Mouse (Mus musculus): ENCODE data around the gene Inpp4a. TPM values are rescaled to one million over a fixed set of nuclear protein-coding genes. Genes with fewer than 3 reads are reported as not detected.

The Inpp4a gene
- polyA plus RNA-seq, 1 experiment = 24.7 TPM

GRCm38 (mm10) chr1:37393174-37393573 lies 93.5 kb downstream of the Inpp4a start:
- 78% methylated on average over 5 of the region's 5 CpGs for WGBS

GRCm38 (mm10) chr1:37396481-37396880 lies 96.8 kb downstream of the Inpp4a start:
- TF ChIP-seq POLR2A (IDR thresholded peaks at IDR 0.05; ENCODE audit: borderline replicate concordance, extremely low read depth, low read depth, low read length) (no peak), CTCF (IDR thresholded peaks at IDR 0.05; ENCODE audit: insufficient read depth, low read length) (no peak)
- Histone ChIP-seq H3K4me1 (ENCODE audit: control insufficient read depth, insufficient read depth, low read length) (no peaks in the 10 kb centered on the region), H3K4me3 (replicated peaks; ENCODE audit: extremely low read depth, low read depth, low read length) (no peak overlapping the region)
- DNase-seq = no peak
- 83% methylated on average over 1 of the region's 1 CpGs for WGBS

More at GRCm38 (mm10) chr1:37393174-37393573, 93.5 kb downstream of the Inpp4a start:
- DNase-seq = no peak
- H3K4me1 ChIP-seq (ENCODE audit: control insufficient read depth, insufficient read depth, low read length) = no peaks in the 10 kb centered on the region
- TF ChIP-seq POLR2A (IDR thresholded peaks at IDR 0.05; ENCODE audit: borderline replicate concordance, extremely low read depth, low read depth, low read length) (no peak), CTCF (IDR thresholded peaks at IDR 0.05; ENCODE audit: insufficient read depth, low read length) (no peak)
- H3K4me3 ChIP-seq (replicated peaks; ENCODE audit: extremely low read depth, low read depth, low read length) = no peak overlapping the region

- DNase-seq = no peak
- 46% methylated on average over 3 of the region's 3 CpGs for WGBS
- H3K4me3 ChIP-seq (replicated peaks; ENCODE audit: extremely low read depth, low read depth, low read length) = no peak overlapping the region
- TF ChIP-seq CTCF (IDR thresholded peaks at IDR 0.05; ENCODE audit: insufficient read depth, low read length) (no peak), POLR2A (IDR thresholded peaks at IDR 0.05; ENCODE audit: borderline replicate concordance, extremely low read depth, low read depth, low read length) (no peak)
- no peaks in the 10 kb centered on the region for H3K4me1 ChIP-seq (ENCODE audit: control insufficient read depth, insufficient read depth, low read length)
Measured at GRCm38 (mm10) chr1:37398961-37399360, 99.3 kb downstream of the Inpp4a start.

DNA sequence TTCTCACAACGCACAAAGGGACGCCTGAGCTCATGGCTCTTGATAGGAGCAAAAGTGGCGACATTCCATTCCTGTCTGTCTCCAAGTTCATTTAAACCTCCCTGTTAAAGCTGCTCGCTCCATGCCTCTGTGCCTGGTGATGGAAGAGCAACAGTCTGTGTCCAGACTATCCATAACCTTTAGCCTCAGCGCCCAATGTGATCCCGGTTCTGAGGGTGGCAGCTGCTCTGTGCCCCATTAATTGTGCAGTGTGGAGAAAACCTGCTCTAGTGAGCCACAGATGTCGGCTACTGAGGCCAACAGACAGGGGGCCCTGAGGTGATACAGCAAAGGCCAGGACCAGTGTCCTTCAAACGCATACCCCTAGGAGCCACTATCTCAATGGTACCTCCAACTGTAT lies 100.1 kb downstream of the Inpp4a start:
- TF ChIP-seq POLR2A (IDR thresholded peaks at IDR 0.05; ENCODE audit: borderline replicate concordance, extremely low read depth, low read depth, low read length) (no peak), CTCF (IDR thresholded peaks at IDR 0.05; ENCODE audit: insufficient read depth, low read length) (no peak)
- 80% methylated on average over 8 of the region's 8 CpGs for WGBS

DNA sequence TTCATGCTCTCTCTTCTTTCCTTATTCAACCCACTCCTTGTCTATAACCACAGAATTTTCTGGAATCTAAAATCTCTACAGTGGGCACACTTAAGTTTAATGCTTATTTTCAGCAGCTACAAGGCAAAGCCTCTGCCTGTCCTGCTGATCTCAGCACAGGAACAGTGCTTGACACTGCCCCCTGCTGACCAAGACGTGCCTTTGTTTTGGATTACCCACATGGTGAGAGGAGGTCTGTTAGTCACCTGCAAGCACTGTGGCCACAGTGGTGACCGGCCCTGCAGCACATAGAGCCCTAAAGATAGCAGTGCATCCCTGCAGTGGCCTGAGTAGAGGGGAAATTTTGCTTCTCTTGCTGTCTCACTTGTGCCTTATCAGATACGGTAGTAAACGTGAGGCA lies 102.0 kb downstream of the Inpp4a start:
- Histone ChIP-seq H3K4me3 (replicated peaks; ENCODE audit: extremely low read depth, low read depth, low read length) (no peak overlapping the region), H3K4me1 (ENCODE audit: control insufficient read depth, insufficient read depth, low read length) (no peaks in the 10 kb centered on the region)
- WGBS = 60% methylated on average over 4 of the region's 4 CpGs
- TF ChIP-seq POLR2A (IDR thresholded peaks at IDR 0.05; ENCODE audit: borderline replicate concordance, extremely low read depth, low read depth, low read length) (no peak), CTCF (IDR thresholded peaks at IDR 0.05; ENCODE audit: insufficient read depth, low read length) (peak; percentile 90)
- DNase-seq = peak; percentile 42

More for the DNA sequence above, 100.1 kb downstream of the Inpp4a start:
- Histone ChIP-seq H3K4me1 (ENCODE audit: control insufficient read depth, insufficient read depth, low read length) (no peaks in the 10 kb centered on the region), H3K4me3 (replicated peaks; ENCODE audit: extremely low read depth, low read depth, low read length) (no peak overlapping the region)
- DNase-seq = no peak

GRCm38 (mm10) chr1:37405137-37405536 lies 105.5 kb downstream of the Inpp4a start:
- 90% methylated on average over 2 of the region's 2 CpGs for WGBS
- DNase-seq = no peak
- no peak overlapping the region for H3K4me3 ChIP-seq (replicated peaks; ENCODE audit: extremely low read depth, low read depth, low read length)
- H3K4me1 ChIP-seq (ENCODE audit: control insufficient read depth, insufficient read depth, low read length) = no peaks in the 10 kb centered on the region
- TF ChIP-seq CTCF (IDR thresholded peaks at IDR 0.05; ENCODE audit: insufficient read depth, low read length) = no peak
- TF ChIP-seq POLR2A (IDR thresholded peaks at IDR 0.05; ENCODE audit: borderline replicate concordance, extremely low read depth, low read depth, low read length) = no peak

DNA sequence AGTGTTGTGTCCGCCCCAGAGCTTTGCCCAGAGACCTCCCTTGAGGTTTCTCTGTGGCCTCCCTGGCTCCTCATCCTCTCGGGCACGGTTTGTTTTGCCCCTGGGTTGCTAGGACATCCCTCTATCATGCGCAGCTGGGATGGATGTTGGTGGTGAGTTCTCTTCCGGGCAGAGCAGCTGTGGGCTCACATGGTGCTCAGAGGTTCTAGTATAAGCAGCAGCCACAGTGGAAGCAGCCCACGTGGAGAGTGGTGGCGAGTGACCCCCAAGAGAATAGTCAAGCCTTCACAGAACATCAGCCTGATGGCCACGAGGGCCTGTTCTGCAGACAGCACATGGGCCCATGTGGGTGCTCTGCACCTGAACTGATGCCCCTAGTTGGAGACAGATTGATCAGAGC lies 107.6 kb downstream of the Inpp4a start:
- Histone ChIP-seq H3K4me3 (replicated peaks; ENCODE audit: extremely low read depth, low read depth, low read length) (no peak overlapping the region), H3K4me1 (ENCODE audit: control insufficient read depth, insufficient read depth, low read length) (no peaks in the 10 kb centered on the region)
- TF ChIP-seq CTCF (IDR thresholded peaks at IDR 0.05; ENCODE audit: insufficient read depth, low read length) (no peak), POLR2A (IDR thresholded peaks at IDR 0.05; ENCODE audit: borderline replicate concordance, extremely low read depth, low read depth, low read length) (no peak)
- WGBS = 78% methylated on average over 8 of the region's 8 CpGs
- no peak for DNase-seq

DNA sequence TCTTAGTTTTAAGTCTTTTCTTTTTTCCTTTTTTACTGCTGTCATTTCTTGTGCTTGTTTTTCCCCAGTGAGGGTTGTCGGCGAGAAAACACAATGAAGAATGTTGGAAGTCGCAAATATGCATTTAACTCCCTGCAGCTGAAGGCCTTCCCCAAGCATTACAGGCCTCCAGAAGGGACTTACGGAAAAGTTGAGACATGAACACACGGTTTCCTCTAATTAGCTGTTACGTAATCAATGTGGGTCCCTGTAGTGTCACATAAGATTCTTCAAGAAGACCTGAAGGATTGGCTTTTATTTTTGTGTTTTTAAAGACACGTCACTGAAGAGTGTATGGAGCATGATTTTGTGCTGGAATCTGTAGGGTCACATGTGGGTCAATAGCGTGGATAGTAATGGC lies 108.4 kb downstream of the Inpp4a start:
- WGBS = 81% methylated on average over 8 of the region's 8 CpGs
- TF ChIP-seq CTCF (IDR thresholded peaks at IDR 0.05; ENCODE audit: insufficient read depth, low read length) (no peak), POLR2A (IDR thresholded peaks at IDR 0.05; ENCODE audit: borderline replicate concordance, extremely low read depth, low read depth, low read length) (no peak)
- no peak for DNase-seq
- H3K4me1 ChIP-seq (ENCODE audit: control insufficient read depth, insufficient read depth, low read length) = no peaks in the 10 kb centered on the region
- H3K4me3 ChIP-seq (replicated peaks; ENCODE audit: extremely low read depth, low read depth, low read length) = no peak overlapping the region

- 69% methylated on average over 3 of the region's 3 CpGs for whole genome bisulfite sequencing
- TF ChIP-seq POLR2A (IDR thresholded peaks at IDR 0.05; ENCODE audit: borderline replicate concordance, extremely low read depth, low read depth, low read length) (no peak), CTCF (IDR thresholded peaks at IDR 0.05; ENCODE audit: insufficient read depth, low read length) (no peak)
- no peaks in the 10 kb centered on the region for H3K4me1 ChIP-seq (ENCODE audit: control insufficient read depth, insufficient read depth, low read length)
Measured at GRCm38 (mm10) chr1:37408678-37409077, 109.0 kb downstream of the Inpp4a start.

DNA sequence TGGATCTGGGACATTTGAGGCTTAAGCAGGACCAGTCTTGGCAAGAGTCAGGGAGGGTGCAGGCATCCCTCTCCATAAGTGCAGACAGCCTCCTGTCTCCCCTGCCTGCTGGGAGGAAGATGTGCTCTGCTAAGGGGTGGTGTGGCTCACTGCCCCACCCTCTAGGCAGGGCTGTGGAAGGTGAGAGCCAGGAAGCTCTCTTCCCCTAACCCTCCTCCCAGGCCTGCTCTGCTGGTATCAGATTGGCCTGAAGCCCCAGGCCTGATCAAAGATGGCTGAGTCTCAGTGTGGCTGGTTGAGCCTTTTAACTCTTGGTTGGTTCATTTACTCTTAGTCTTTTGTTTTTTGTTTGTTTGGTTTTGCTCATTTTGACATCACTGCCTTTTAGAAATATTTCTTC lies 110.0 kb downstream of the Inpp4a start:
- DNase-seq = no peak
- Histone ChIP-seq H3K4me1 (ENCODE audit: control insufficient read depth, insufficient read depth, low read length) (no peaks in the 10 kb centered on the region), H3K4me3 (replicated peaks; ENCODE audit: extremely low read depth, low read depth, low read length) (no peak overlapping the region)
- TF ChIP-seq CTCF (IDR thresholded peaks at IDR 0.05; ENCODE audit: insufficient read depth, low read length) (no peak), POLR2A (IDR thresholded peaks at IDR 0.05; ENCODE audit: borderline replicate concordance, extremely low read depth, low read depth, low read length) (no peak)

More at GRCm38 (mm10) chr1:37408678-37409077, 109.0 kb downstream of the Inpp4a start:
- no peak for DNase-seq
- no peak overlapping the region for H3K4me3 ChIP-seq (replicated peaks; ENCODE audit: extremely low read depth, low read depth, low read length)

Data from lung, adult 2 months (tissue).